Mouse (Mus musculus) retina, adult 2 months (tissue): ENCODE data around the gene Dhx40.
"Not testable (repeated sequence)": the region's sequence is repeated elsewhere in the genome, so short reads cannot be mapped to it uniquely, and the experiment has no call there.

Experiments used
- DNase-seq: peaks from one replicate; pipeline ENCODE4 v3.0.0-alpha.2; 2012; ENCODE audit warnings: low read depth, low spot score

Gene Dhx40

DNA sequence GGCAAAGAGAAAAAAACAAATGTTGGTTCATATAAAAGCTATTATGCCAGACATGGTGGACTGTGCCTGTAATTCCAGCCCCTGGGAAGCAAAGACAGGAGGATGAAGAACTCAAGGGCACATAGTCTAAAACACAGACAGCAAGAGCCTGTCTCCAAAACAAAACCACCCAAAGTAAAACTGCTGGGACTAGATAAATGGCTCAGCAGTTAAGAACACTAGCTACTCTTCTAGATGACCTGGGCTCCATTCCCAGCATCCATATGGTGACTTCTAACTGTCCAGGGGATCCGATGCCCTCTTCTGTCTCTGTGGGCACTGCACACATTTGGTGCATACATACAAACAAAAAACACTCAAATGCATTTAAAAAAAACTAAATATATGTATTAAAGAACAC lies 56.5 kb downstream of the Dhx40 start:
- DNase-seq, result no peak

GRCm38 (mm10) chr11:86749776-86750423 lies 57.6 kb downstream of the Dhx40 start:
- no peak for DNase-seq

DNA sequence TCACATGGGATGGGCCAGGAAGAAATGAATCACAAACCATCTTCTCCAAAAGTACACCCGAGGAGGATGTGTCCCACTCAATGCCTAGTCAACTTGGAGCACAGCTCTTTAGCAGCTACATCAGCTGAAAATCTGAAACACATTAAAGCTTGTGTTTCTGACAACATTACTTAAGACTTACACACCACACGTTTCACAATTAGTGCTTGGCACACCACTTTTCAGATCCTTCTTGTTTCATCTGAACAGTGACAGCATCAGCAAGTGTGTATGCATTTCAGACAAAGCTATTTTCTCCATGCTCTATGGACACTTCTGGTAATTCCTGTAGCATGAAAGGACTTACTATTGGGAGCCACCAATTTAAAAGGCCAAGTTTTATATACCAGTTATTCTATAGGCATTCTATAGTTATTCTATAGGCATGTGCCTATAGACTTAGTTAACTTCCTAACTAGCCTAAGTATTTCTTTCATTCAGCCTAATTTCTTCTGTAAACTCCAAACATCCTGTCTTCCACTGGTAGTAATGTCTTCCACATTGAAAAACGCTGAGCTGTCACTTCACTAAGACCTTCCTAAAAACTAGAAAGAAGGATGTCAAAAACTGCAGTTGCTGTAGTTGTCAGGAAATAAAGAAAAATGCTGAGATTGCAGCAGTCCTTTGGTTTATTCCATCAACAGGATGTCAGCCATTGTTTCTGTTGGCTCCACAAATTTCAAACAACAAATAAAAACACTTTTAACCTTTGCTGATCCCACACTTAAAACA lies 61.7 kb downstream of the Dhx40 start:
- DNase-seq, result no peak

- no peak for DNase-seq
Measured at GRCm38 (mm10) chr11:86742605-86743004, 64.9 kb downstream of the Dhx40 start.

DNA sequence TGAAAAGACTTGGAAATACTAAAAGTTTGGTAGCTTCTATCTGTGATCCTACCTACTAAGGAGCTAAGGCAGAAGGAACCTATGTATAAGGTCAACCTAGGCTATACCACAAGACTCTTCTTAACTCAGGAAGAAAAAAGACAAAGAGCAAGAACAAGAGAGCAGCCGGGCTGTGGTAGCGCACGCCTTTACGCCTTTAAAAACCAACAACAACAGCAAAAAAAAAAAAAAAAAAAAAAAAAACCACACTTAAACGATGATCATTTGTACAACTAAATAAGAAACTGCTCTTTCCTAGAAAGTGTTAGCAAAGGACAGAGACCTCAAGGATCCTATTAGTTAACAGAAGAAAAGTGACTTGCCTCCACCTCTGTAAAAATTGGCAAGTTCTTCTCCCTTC lies 66.0 kb downstream of the Dhx40 start:
- DNase-seq, result no peak

GRCm38 (mm10) chr11:86739470-86739869 lies 68.1 kb downstream of the Dhx40 start:
- no peak for DNase-seq

- DNase-seq, result no peak
Measured at GRCm38 (mm10) chr11:86738956-86739355, 68.6 kb downstream of the Dhx40 start.

GRCm38 (mm10) chr11:86738308-86738707 lies 69.2 kb downstream of the Dhx40 start:
- not testable (repeated sequence) for DNase-seq

GRCm38 (mm10) chr11:86737301-86738000 lies 70.1 kb downstream of the Dhx40 start:
- DNase-seq, result no peak

DNA sequence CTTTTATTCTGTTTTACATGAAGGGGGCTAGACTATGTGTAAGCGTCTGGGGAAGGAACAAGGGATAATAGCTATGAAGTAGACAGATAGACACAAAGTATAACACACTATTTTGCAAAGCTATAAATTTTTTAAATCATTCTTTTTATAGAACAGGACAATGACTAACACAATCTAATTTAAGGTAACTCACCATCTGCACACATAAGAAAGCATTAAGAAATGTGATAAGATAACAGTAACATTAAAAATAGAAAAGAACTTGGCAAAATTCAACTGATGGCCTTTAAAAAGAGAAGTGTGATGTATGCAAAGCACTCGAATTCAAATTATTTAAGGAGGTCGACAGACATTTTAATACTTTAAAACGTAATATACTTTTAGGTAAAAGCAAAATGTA lies 72.6 kb downstream of the Dhx40 start:
- DNase-seq, result no peak

GRCm38 (mm10) chr11:86734241-86734939 lies 73.2 kb downstream of the Dhx40 start:
- DNase-seq, result no peak

GRCm38 (mm10) chr11:86731443-86731842 lies 76.1 kb downstream of the Dhx40 start:
- DNase-seq, result no peak

GRCm38 (mm10) chr11:86725607-86726006 lies 81.9 kb downstream of the Dhx40 start:
- DNase-seq, result no peak

- no peak for DNase-seq
Measured at GRCm38 (mm10) chr11:86724982-86725381, 82.6 kb downstream of the Dhx40 start.

DNA sequence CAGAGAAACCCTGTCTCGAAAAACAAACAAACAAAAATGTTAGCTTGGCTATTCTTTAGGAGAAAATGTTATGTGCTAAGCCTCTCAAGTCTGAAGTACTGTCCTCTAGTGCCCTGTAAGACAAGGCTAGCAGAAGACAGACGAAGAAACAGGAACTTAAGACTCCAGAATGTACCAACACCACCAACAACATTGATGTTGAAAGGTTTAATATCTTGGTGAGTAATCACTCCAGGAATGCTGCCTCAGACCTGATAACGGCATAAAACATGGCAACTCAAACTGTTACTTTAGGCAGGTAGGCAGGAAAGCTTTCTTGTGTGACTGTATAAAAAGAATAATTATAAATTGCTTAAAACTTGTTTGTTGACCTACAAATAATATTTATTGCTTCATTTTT lies 83.5 kb downstream of the Dhx40 start:
- no peak for DNase-seq

GRCm38 (mm10) chr11:86719390-86719789 lies 88.2 kb downstream of the Dhx40 start:
- no peak for DNase-seq
